Mouse (Mus musculus): ENCODE measurements around the gene Tbc1d22a.

DNA sequence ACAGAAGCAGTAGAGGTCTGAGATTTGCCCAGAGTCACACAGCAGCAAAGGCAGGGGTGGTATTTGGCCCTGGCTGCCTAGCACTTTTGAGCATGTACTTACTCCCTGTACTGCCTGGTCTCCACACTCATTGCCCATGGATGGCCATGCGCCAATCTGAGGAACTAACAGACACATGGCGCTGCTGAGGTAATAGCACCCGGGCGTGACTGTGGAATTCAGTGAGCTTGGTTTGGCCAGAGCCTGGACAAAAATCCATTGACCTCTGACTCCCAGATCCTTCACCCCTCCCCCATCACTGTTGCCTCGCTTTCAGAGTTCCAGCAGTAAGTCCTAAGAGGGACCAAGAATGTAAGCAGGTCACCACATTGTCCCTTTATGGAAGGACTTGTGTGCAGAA lies 278.4 kb downstream of the Tbc1d22a start:
- no peak for TF ChIP-seq CTCF (IDR thresholded peaks at IDR 0.05; ENCODE audit: borderline replicate concordance, insufficient read depth, low read length)
- TF ChIP-seq POLR2A (IDR thresholded peaks at IDR 0.05; ENCODE audit: low read depth, low read length) = no peak
